In genomic region chr17:79019726-79020207, GRCm38 (mm10) we compare ENCODE assay signal across 8 mouse cellular contexts. TPM values are rescaled to one million over a fixed set of nuclear protein-coding genes. Genes with fewer than 3 reads are reported as not detected.
DNase-seq lines count a peak whose midpoint lies in the region; ATAC-seq and TF ChIP-seq lines count a peak whose summit lies in the region.

No protein-coding gene starts in this region.

- no peaks in the 10 kb centered on the region for H3K9me3 ChIP-seq in hindbrain, embryonic 14.5 days (ENCODE audit: control insufficient read depth, low read length)
- H3K9me3 ChIP-seq in lung, embryonic 15.5 days: no peaks in the 10 kb centered on the region

- H3K9ac ChIP-seq in hindbrain, embryonic 14.5 days: peak overlapping the region; percentile 73
- H3K9ac ChIP-seq in lung, embryonic 15.5 days: peak overlapping the region; percentile 85

- peaks cover 2% of the 10 kb centered on the region; the same call in 1 of the 2 replicates for H3K4me1 ChIP-seq in bone marrow, adult 2 months (ENCODE audit: control insufficient read depth, insufficient read depth, low read length)
- H3K4me1 ChIP-seq in hindbrain, embryonic 14.5 days (replicated peaks; ENCODE audit: control insufficient read depth, insufficient read depth, low read length): peaks cover 13% of the 10 kb centered on the region; the same call in 1 of the 2 replicates
- peaks cover 26% of the 10 kb centered on the region for H3K4me1 ChIP-seq in lung, embryonic 15.5 days

- WGBS in bone marrow, adult 2 months: 1% methylated on average over 18 of the region's 18 CpGs
- WGBS in hindbrain, embryonic 14.5 days: under 1% methylated on average over 18 of the region's 18 CpGs
- under 1% methylated on average over 18 of the region's 18 CpGs for WGBS in lung, embryonic 15.5 days

- TF ChIP-seq POLR2A in bone marrow, adult 2 months (IDR thresholded peaks at IDR 0.05; ENCODE audit: borderline replicate concordance, control insufficient read depth, low read depth, low read length): no peak

- ATAC-seq in hindbrain, embryonic 14.5 days (ENCODE audit: low FRiP score): no peak; the same call in 1 of the 2 replicates
- no peak for ATAC-seq in lung, embryonic 15.5 days (ENCODE audit: borderline replicate concordance, extremely low read depth, low FRiP score, low TSS enrichment)
- no peak for ATAC-seq in megakaryocyte progenitor cell, adult 5-6 weeks (replicated peaks; ENCODE audit: poor library complexity)

- H3K4me2 ChIP-seq in hindbrain, embryonic 14.5 days (replicated peaks): peak overlapping the region; percentile 82
- H3K4me2 ChIP-seq in lung, embryonic 15.5 days: peak overlapping the region; percentile 91

- TF ChIP-seq CTCF in bone marrow, adult 2 months (IDR thresholded peaks at IDR 0.05; ENCODE audit: control insufficient read depth, insufficient read depth, low read length): no peak

- peak; percentile 24 for DNase-seq in kidney, adult 9 months
- no peak for DNase-seq in kidney, postnatal 4 days
- DNase-seq in hindbrain, embryonic 14.5 days (ENCODE audit: low spot score): no peak
- no peak for DNase-seq in urinary bladder, postnatal 10 days (ENCODE audit: low spot score)
- no peak for DNase-seq in spleen, postnatal 14 days (ENCODE audit: low spot score in 2 of 2)

- peak overlapping the region; percentile 77 for H3K4me3 ChIP-seq in bone marrow, adult 2 months (replicated peaks; ENCODE audit: control insufficient read depth, low read depth, low read length)
- H3K4me3 ChIP-seq in hindbrain, embryonic 14.5 days (replicated peaks; ENCODE audit: low read length): peak overlapping the region; percentile 74
- H3K4me3 ChIP-seq in lung, embryonic 15.5 days: peak overlapping the region; percentile 68

- peak overlapping the region; percentile 80 for H3K27ac ChIP-seq in bone marrow, adult 2 months (ENCODE audit: control insufficient read depth, insufficient read depth, low read depth, low read length, poor library complexity)
- H3K27ac ChIP-seq in hindbrain, embryonic 14.5 days: peak overlapping the region; percentile 76
- H3K27ac ChIP-seq in lung, embryonic 15.5 days: peak overlapping the region; percentile 93

- H3K36me3 ChIP-seq in hindbrain, embryonic 14.5 days (replicated peaks; ENCODE audit: control insufficient read depth, insufficient read depth): no peaks in the 10 kb centered on the region
- no peaks in the 10 kb centered on the region for H3K36me3 ChIP-seq in lung, embryonic 15.5 days

- peaks cover 11% of the 10 kb centered on the region for H3K27me3 ChIP-seq in hindbrain, embryonic 14.5 days (ENCODE audit: control insufficient read depth, insufficient read depth, low read length)
- H3K27me3 ChIP-seq in lung, embryonic 15.5 days: peaks cover 5% of the 10 kb centered on the region; the same call in 1 of the 2 replicates

RNA-seq across cellular contexts. Expression of gene Prkd3, which starts 0.8 kb away (rescaled TPM):
- polyA plus RNA-seq in bone marrow, adult 2 months (2011; ENCODE audit: insufficient read depth, insufficient read length, low replicate concordance, missing spikeins): 6.5 and 10.7 TPM in 2 replicates
- polyA plus RNA-seq in hindbrain, embryonic 14.5 days (2014; fragmentation: Nextera tagmentation; extraction: Ambion mirVana): 15.1 TPM in 2 replicates
- polyA plus RNA-seq in lung, embryonic 15.5 days (2015; fragmentation: Nextera tagmentation; extraction: Ambion mirVana): 42.6 and 43.7 TPM in 2 replicates
- total RNA-seq in megakaryocyte progenitor cell, adult 5-6 weeks (2015): 38.1 and 42.1 TPM in 2 replicates
- 40.9 and 42.0 TPM in 2 replicates for total RNA-seq in megakaryocyte progenitor cell, adult 5-6 weeks (2017)

RNA-seq across cellular contexts. Expression of gene Qpct, which starts 31.9 kb away (rescaled TPM):
- polyA plus RNA-seq in bone marrow, adult 2 months (2011; ENCODE audit: insufficient read depth, insufficient read length, low replicate concordance, missing spikeins): 0.63 and 1.7 TPM in 2 replicates
- polyA plus RNA-seq in hindbrain, embryonic 14.5 days (2014; fragmentation: Nextera tagmentation; extraction: Ambion mirVana): 22.8 and 29.3 TPM in 2 replicates
- 15.5 and 18.2 TPM in 2 replicates for polyA plus RNA-seq in lung, embryonic 15.5 days (2015; fragmentation: Nextera tagmentation; extraction: Ambion mirVana)
- total RNA-seq in megakaryocyte progenitor cell, adult 5-6 weeks (2015): 0.47 and 4.9 TPM in 2 replicates
- total RNA-seq in megakaryocyte progenitor cell, adult 5-6 weeks (2017): 1.2 and 1.6 TPM in 2 replicates
